Mouse (Mus musculus) E14TG2a.4 (cell line): ENCODE data around the gene Camk2d.

Experiments used
- CTCF ChIP-seq: conservative IDR thresholded peaks from 2 replicates; pipeline ENCODE4 v1.5.1; 2014; ENCODE audit warnings: low read length
- NANOG ChIP-seq: IDR thresholded peaks from 2 replicates; pipeline ENCODE4 v1.6.1; 2014; ENCODE audit warnings: borderline replicate concordance, low read length, mixed read lengths

DNA sequence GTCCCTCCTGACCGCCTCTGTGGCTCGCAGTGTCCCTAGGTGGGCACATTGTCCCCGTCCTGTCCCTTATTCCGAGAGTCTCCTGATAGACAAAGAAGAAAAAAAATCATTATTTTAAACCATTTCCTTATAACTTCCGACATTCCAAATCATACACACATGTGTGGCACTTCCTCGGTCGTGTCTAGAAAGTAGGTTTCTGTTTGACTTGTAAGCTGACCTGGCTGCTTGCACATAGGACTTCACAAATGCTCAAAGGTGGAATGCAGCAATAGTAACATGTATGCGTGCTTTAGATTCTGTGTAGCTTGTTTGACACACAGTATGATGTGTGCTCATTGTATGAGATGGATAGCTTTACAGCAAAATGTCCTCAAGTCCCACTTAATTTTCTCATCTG is 63.1 kb downstream of the Camk2d start:
- TF ChIP-seq CTCF (no peak), NANOG (no peak)
